Mouse (Mus musculus) macrophage (primary cell): ENCODE measurements around the gene Adora1. TPM values are rescaled to one million over a fixed set of nuclear protein-coding genes. Genes with fewer than 3 reads are reported as not detected.

Source experiments
- H3K27ac ChIP-seq: fragments of 350-480 bp; formaldehyde crosslinking; 2 replicates; pipeline ENCODE4 v1.9.0; 2021
- H3K36me3 ChIP-seq: fragments of 350-480 bp; formaldehyde crosslinking; 2 replicates; pipeline ENCODE4 v1.9.0; 2021; ENCODE audit errors: inconsistent target
- H3K4me3 ChIP-seq: fragments of 350-480 bp; formaldehyde crosslinking; 2 replicates; pipeline ENCODE4 v1.9.0; 2021; ENCODE audit errors: inconsistent target
- H3K79me2 ChIP-seq: fragments of 350-480 bp; formaldehyde crosslinking; 2 replicates; pipeline ENCODE4 v1.9.0; 2021; ENCODE audit errors: inconsistent target
- WGBS: methylation state at CpG from one replicate; pipeline ENCODE4 v1.1.7; 2026; ENCODE audit warnings: inconsistent platforms; ENCODE audit not compliant: missing documents; 5-methylcytosine and 5-hydroxymethylcytosine counted together
- polyA plus RNA-seq: library from polyadenylated mRNA; stranded (reverse); fragments of 250-400 nt; gene quantifications from 3 replicates; pipeline ENCODE4 v1.2.4, GENCODE M21; 2018; ENCODE audit warnings: inconsistent platforms

Gene Adora1
- polyA plus RNA-seq, 1 experiment from 2014 or later = not detected

GRCm38 (mm10) chr1:134198197-134198995 lies 36.8 kb downstream of the Adora1 start:
- H3K4me3 ChIP-seq = no peak overlapping the region
- 88% methylated on average over 12 of the region's 12 CpGs for WGBS

DNA sequence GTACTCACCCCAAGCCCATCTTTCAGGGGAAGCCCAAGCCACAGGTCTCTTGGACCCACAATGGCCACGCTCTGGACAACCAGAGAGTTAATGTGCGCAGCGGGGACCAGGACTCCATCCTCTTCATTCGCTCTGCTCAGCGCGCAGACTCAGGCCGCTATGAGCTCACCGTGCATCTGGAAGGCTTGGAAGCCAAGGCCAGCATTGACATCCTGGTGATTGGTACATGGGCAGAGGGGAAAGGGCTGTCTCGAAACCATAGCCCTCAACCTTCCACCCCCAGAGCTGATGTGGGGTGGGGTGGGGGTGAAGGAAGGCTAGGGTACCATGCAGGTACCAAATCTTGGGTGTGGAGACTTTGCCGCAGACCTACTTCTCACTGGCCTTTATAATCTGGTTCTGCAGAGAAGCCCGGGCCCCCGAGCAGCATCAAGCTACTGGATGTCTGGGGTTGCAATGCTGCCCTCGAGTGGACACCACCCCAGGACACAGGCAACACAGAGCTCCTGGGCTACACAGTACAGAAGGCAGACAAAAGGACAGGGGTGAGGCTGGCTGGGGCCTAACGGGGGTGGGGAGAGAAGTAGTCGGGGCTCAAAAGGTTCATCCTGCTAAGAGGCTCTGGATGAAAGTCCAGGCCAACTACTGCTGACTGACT lies 37.8 kb downstream of the Adora1 start:
- WGBS = 88% methylated on average over 15 of the region's 15 CpGs
- Histone ChIP-seq H3K27ac (no peak overlapping the region), H3K36me3 (no peaks in the 10 kb centered on the region), H3K4me3 (no peak overlapping the region), H3K79me2 (no peaks in the 10 kb centered on the region)

More at GRCm38 (mm10) chr1:134198197-134198995, 36.8 kb downstream of the Adora1 start:
- Histone ChIP-seq H3K36me3 (no peaks in the 10 kb centered on the region), H3K79me2 (no peaks in the 10 kb centered on the region), H3K27ac (no peak overlapping the region)

- Histone ChIP-seq H3K27ac (peak overlapping the region; percentile 71), H3K4me3 (peak overlapping the region; percentile 33), H3K79me2 (no peaks in the 10 kb centered on the region), H3K36me3 (no peaks in the 10 kb centered on the region)
- WGBS = 14% methylated on average over 4 of the region's 4 CpGs
These were observed 38.8 kb downstream of the Adora1 start for GRCm38 (mm10) chr1:134196386-134196785.

DNA sequence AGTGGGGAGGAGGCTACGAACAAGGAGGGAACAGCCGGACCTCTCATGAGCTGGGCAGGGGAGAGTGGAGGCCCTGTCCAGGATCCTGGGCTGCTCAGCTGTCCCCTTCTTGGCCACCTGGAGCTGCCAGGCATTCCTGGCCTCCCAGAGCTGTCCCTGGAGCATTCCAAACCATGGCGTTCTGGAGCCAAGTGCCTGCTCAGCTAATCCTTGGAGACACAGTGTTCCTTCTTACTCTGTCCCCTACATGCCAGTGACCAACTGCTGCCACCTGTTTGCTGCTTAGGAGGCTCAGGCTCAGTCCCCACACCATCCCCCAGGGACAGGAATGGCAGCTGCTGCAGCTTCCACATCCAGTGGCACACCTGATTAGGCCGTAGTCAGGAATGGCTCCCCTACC lies 39.3 kb downstream of the Adora1 start:
- H3K27ac ChIP-seq = peak overlapping the region; percentile 71
- H3K79me2 ChIP-seq = no peaks in the 10 kb centered on the region
- WGBS = 23% methylated on average over 4 of the region's 4 CpGs
- H3K36me3 ChIP-seq = no peaks in the 10 kb centered on the region
- peak overlapping the region; percentile 33 for H3K4me3 ChIP-seq

- Histone ChIP-seq H3K79me2 (no peaks in the 10 kb centered on the region), H3K4me3 (peak overlapping the region; percentile 33), H3K36me3 (no peaks in the 10 kb centered on the region), H3K27ac (peak overlapping the region; percentile 71)
- 17% methylated on average over 3 of the region's 3 CpGs for WGBS
These were observed 39.7 kb downstream of the Adora1 start for GRCm38 (mm10) chr1:134195571-134195970.

DNA sequence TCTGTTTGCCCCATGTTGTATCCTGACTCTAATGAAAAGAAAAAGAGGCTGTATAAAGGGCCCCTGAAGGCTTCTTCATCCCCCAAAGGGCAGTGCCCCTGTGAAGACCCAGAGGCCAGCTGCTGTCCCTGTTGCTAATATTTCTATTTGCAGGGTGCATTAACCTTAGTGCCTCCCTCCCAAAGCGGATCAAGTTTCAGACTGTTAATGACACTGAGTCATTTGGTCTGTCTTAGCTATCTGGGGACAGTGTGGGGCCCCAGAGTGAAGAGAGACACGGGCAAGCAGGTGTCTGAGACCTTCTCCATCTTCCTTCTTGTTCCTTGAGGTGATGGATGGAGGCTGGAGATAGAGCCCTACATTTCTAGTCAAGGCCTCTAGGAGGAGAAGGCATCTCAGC lies 40.1 kb downstream of the Adora1 start:
- Histone ChIP-seq H3K36me3 (no peaks in the 10 kb centered on the region), H3K4me3 (no peak overlapping the region), H3K79me2 (no peaks in the 10 kb centered on the region), H3K27ac (no peak overlapping the region)
- WGBS = 63% methylated on average over 2 of the region's 2 CpGs

DNA sequence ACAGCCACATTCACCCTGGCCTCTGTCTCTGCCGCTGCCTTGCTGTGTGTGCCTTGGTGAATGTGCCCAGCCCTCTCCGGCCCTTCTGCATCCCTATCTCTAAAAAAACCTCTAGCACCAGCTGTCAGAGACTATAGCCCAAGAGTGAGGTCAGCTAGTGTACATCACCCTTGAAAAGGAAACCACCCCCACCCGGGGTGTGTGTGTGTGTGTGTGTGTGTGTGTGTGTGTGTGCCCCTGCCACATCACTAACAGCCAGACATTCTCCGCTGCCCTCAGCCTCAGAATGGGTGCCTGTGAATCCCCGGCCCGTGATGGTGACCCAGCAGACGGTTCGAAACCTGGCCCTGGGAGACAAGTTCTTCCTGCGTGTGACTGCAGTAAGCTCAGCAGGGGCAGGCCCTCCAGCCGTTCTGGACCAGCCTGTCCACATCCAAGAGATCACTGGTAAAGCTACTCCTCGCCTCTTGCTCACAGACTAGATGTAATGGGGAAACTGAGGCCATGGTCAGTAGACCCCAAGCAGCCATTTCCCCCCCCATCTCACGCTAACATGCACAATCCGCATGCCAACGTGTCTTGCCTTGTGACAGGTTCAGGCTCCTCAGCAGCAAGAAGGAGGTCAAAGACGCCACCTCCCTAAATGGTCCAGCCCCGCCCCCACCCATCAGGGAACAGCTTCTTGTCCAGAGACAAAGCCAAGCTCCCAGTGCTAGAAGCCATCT lies 40.8 kb downstream of the Adora1 start:
- H3K27ac ChIP-seq = no peak overlapping the region
- H3K36me3 ChIP-seq = no peaks in the 10 kb centered on the region
- H3K4me3 ChIP-seq = no peak overlapping the region
- H3K79me2 ChIP-seq = no peaks in the 10 kb centered on the region
- WGBS = 89% methylated on average over 15 of the region's 16 CpGs

- H3K27ac ChIP-seq = no peak overlapping the region
- H3K79me2 ChIP-seq = no peaks in the 10 kb centered on the region
- H3K36me3 ChIP-seq = no peaks in the 10 kb centered on the region
- no peak overlapping the region for H3K4me3 ChIP-seq
- WGBS = 89% methylated on average over 7 of the region's 7 CpGs
These were observed 41.5 kb downstream of the Adora1 start for GRCm38 (mm10) chr1:134193674-134194197.

DNA sequence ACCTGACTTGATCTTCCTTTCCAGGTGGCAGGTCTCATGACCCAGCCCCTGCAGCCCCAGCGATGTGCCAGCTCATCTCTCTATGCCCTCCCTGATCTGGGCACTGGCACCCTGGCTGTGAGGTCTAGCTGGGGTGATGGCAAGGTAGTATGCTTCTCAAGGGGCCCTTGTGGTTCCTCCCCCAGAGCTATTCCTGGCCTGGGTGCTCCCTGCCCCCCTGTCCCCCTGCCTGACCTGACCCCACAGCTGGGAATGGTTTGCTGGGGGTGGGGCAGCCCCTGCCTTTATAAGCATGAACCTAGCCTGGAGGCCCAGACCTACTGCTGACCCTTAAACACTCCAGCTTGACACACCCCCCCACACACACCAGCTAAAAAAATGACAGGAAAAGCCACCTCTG lies 42.1 kb downstream of the Adora1 start, which contains the start of gene Mybph:
Gene Mybph, plus strand, starts transcription at position 323 of the 400 bp plus-strand sequence.
- no peak within 1 kb of the TSS for H3K4me3 ChIP-seq
- H3K27ac ChIP-seq = no peak within 1 kb of the TSS
- WGBS = 94% methylated on average over 1 of the region's 1 CpGs
- no peaks in the 10 kb centered on the region for H3K36me3 ChIP-seq
- H3K79me2 ChIP-seq = no peaks in the 10 kb centered on the region

- WGBS = 79% methylated on average over 4 of the region's 4 CpGs
- no peak overlapping the region for H3K4me3 ChIP-seq
- no peak overlapping the region for H3K27ac ChIP-seq
- no peaks in the 10 kb centered on the region for H3K36me3 ChIP-seq
- H3K79me2 ChIP-seq = no peaks in the 10 kb centered on the region
These were observed 43.2 kb downstream of the Adora1 start for GRCm38 (mm10) chr1:134192024-134192423.

DNA sequence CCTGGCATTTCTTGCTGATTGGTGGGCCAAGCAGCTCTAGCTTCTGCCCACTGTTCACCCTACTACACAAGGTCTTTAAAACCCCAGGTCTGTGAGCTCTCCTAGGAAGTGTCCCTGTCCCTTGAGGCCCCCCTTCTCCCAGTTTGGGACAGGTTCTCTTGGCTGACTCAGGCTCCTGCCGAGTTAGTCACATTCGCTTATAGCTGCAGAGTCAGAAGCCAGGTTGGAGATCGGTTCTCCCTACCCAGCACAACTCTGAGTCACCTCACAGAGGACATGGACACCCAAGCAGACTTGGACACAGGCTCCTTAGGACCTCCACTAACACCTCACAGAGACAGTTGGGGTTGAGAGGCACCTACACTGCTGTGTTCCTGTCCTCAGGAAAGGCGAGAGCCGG lies 44.0 kb downstream of the Adora1 start:
- H3K36me3 ChIP-seq = no peaks in the 10 kb centered on the region
- whole genome bisulfite sequencing = 87% methylated on average over 5 of the region's 5 CpGs
- no peak overlapping the region for H3K27ac ChIP-seq
- H3K4me3 ChIP-seq = no peak overlapping the region
- no peaks in the 10 kb centered on the region for H3K79me2 ChIP-seq

GRCm38 (mm10) chr1:134188989-134189729 lies 46.1 kb downstream of the Adora1 start:
- Histone ChIP-seq H3K79me2 (no peaks in the 10 kb centered on the region), H3K4me3 (no peak overlapping the region), H3K27ac (no peak overlapping the region), H3K36me3 (no peaks in the 10 kb centered on the region)
- WGBS = 18% methylated on average over 12 of the region's 12 CpGs

DNA sequence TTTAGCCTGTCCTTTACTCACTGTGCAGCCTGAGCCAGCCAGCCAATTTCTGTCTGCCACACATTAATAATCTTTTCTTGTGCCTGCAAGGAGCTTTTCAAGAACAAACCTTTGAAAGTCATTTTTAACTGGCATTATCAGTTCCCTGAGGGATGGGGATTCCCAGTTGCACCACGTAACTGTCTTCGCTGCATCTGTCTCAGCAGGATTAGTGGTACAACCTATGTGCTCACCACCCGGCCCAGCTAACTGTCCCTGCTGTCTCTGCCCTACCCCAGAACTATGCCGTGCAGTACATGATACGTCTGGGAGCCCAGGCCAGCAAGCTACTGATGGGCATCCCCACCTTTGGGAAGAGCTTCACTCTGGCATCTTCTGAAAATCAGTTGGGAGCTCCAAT lies 47.0 kb downstream of the Adora1 start:
- H3K27ac ChIP-seq = no peak overlapping the region
- no peak overlapping the region for H3K4me3 ChIP-seq
- WGBS = 94% methylated on average over 5 of the region's 5 CpGs
- no peaks in the 10 kb centered on the region for H3K36me3 ChIP-seq
- H3K79me2 ChIP-seq = no peaks in the 10 kb centered on the region

GRCm38 (mm10) chr1:134184089-134184488 lies 51.1 kb downstream of the Adora1 start:
- no peaks in the 10 kb centered on the region for H3K36me3 ChIP-seq
- H3K27ac ChIP-seq = no peak overlapping the region
- H3K79me2 ChIP-seq = no peaks in the 10 kb centered on the region
- 46% methylated on average over 3 of the region's 4 CpGs for WGBS
- H3K4me3 ChIP-seq = no peak overlapping the region
